Mouse (Mus musculus): Measurements from ENCODE around the gene Usp48. TPM values are rescaled to one million over a fixed set of nuclear protein-coding genes. Genes with fewer than 3 reads are reported as not detected.

The Usp48 gene
- total and polyA plus RNA-seq, 3 experiments = 28.5 to 77.8 (median 36.6) TPM

DNA sequence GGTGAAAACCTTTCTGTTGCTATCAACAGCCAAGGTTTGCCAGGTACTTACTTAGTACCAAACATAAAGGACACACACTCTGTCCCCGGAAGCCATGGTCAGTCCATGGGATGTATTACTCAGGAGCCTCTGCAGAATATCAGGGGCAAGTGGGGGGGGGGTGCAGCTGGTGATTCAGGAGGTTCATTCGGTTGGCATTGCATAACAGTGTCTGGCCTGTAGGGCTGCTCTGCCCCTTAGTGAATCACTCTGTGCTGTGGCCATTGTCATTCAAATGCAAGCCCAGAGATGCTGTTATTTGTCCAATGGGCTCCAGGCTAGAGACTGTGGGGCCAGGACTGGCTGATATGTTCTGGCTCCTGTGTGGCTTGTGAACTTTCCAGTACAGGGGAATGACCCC lies 111.0 kb downstream of the Usp48 start:
- DNase-seq (ENCODE audit: extremely low read depth) = no peak
- in situ Hi-C loops (cut with MboI; ENCODE audit: low pct_ligation_motif_present, low pct_unique_long_range_greater_than_20kb, low sequenced_read_pairs) = no loop called here

DNA sequence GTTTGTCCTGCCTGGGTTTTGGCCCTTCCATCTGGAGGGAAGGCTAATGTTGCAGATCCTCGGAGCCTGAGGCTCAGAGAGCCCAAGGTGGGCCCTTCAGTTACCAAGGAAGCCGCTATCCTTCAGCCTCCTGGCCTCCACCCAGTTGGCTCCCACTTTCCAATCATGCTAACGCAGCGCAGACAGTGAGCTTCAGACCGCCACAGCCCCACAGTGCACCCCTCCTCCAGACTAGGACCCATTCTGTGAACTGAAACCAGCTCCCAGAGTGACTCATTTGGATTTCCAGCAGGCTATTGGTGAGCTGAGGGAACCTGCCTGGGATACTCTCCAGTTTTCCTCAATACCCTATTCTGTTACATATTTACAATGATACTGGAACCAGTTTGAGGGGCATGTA lies 111.8 kb downstream of the Usp48 start:
- no peak overlapping the region for H3K4me3 ChIP-seq (replicated peaks in 1 of 3; ENCODE audit: low read depth in 2 of 3, low read length in 2 of 3, poor library complexity in 1 of 3)
- dilution Hi-C loops (cut with MboI; ENCODE audit: extremely low pct_ligation_motif_present, extremely low pct_unique_long_range_greater_than_20kb, low sequenced_read_pairs) = no loop called here
- TF ChIP-seq JUN (IDR thresholded peaks at IDR 0.05; ENCODE audit: insufficient read depth, low read depth, low read length) (no peak), RCOR1 (conservative IDR thresholded peaks at IDR 0.05; ENCODE audit: low read depth, low read length) (no peak), ETS1 (conservative IDR thresholded peaks at IDR 0.05; ENCODE audit: low read depth, low read length) (no peak), POLR2A (IDR thresholded peaks at IDR 0.05; ENCODE audit: low read depth, low read length) (no peak), NRF1 (IDR thresholded peaks at IDR 0.05; ENCODE audit: low read depth, low read length) (no peak), SIN3A (IDR thresholded peaks at IDR 0.05; ENCODE audit: low read length) (no peak), USF2 (conservative IDR thresholded peaks at IDR 0.05; ENCODE audit: low read depth, low read length) (no peak), ZNF384 (IDR thresholded peaks at IDR 0.05; ENCODE audit: low read depth, low read length) (no peak), KAT2A (IDR thresholded peaks at IDR 0.05; ENCODE audit: insufficient replicate concordance, low read length) (no peak)
- H3K27me3 ChIP-seq (replicated peaks) = peaks cover 91% of the 10 kb centered on the region
- DNase-seq (ENCODE audit: extremely low read depth) = no peak
- H3K27ac ChIP-seq (ENCODE audit: insufficient read depth, low read depth) = no peak overlapping the region
- peaks cover 5% of the 10 kb centered on the region in 2 experiments; a peak in 3 of 4 replicates for H3K4me1 ChIP-seq (ENCODE audit: control insufficient read depth in 1 of 2, insufficient read depth in 2 of 2)
- H3K79me2 ChIP-seq (replicated peaks; ENCODE audit: control insufficient read depth, extremely low read depth, insufficient read depth, poor library complexity, severe bottlenecking) = no peaks in the 10 kb centered on the region
- H3K36me3 ChIP-seq (replicated peaks in 1 of 2; ENCODE audit: control insufficient read depth in 1 of 2, insufficient read depth in 1 of 2, low read length in 1 of 2) = no peaks in the 10 kb centered on the region
- in situ Hi-C loops (cut with MboI; ENCODE audit: low pct_ligation_motif_present, low pct_unique_long_range_greater_than_20kb, low sequenced_read_pairs) = no loop called here
- no peak overlapping the region for H3K4me2 ChIP-seq (ENCODE audit: insufficient read depth, low read depth, poor library complexity, severe bottlenecking)
- no peak overlapping the region for H3K9ac ChIP-seq (ENCODE audit: insufficient read depth, low read depth)
- H3K9me3 ChIP-seq (replicated peaks; ENCODE audit: low read length) = no peaks in the 10 kb centered on the region

More for the DNA sequence above, 111.0 kb downstream of the Usp48 start:
- TF ChIP-seq ZMIZ1 (IDR thresholded peaks at IDR 0.05; ENCODE audit: low read depth, low read length) (no peak), GABPA (IDR thresholded peaks at IDR 0.05; ENCODE audit: insufficient replicate concordance, low read depth, low read length) (no peak)
- Histone ChIP-seq H3K4me2 (ENCODE audit: insufficient read depth, low read depth, poor library complexity, severe bottlenecking) (no peak overlapping the region), H3K9ac (ENCODE audit: insufficient read depth, low read depth) (no peak overlapping the region), H3K79me2 (replicated peaks; ENCODE audit: control insufficient read depth, extremely low read depth, insufficient read depth, poor library complexity, severe bottlenecking) (no peaks in the 10 kb centered on the region), H3K4me1 (ENCODE audit: control insufficient read depth in 1 of 2, insufficient read depth in 2 of 2) (peaks cover 5% of the 10 kb centered on the region in 2 experiments; a peak in 3 of 4 replicates), H3K9me3 (replicated peaks; ENCODE audit: low read length) (no peaks in the 10 kb centered on the region), H3K27ac (ENCODE audit: insufficient read depth, low read depth) (no peak overlapping the region), H3K4me3 (replicated peaks in 1 of 3; ENCODE audit: low read depth in 2 of 3, low read length in 2 of 3, poor library complexity in 1 of 3) (no peak overlapping the region), H3K36me3 (replicated peaks in 1 of 2; ENCODE audit: control insufficient read depth in 1 of 2, insufficient read depth in 1 of 2, low read length in 1 of 2) (no peaks in the 10 kb centered on the region), H3K27me3 (replicated peaks) (peaks cover 92% of the 10 kb centered on the region)
- dilution Hi-C loops (cut with MboI; ENCODE audit: extremely low pct_ligation_motif_present, extremely low pct_unique_long_range_greater_than_20kb, low sequenced_read_pairs) = no loop called here

DNA sequence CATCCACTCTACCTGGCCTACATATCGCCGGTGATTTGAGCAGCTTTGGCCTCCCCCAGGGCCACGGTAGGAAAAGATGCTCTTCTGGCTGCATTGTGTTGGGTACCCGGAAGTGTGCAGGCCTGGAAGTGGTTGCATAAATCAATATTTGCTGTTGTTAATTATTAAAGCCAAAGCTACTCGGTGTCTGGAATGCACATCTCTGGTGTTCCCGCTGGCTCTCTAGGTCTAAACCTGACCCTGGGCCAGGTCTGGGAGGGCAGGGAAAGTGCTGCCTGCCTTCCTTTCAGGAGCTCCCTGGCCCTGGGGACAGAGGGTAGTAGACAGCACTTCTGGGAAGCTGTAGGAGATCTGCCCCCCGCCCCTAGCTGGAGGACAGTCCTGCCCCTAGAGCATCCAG lies 113.0 kb downstream of the Usp48 start:
- Histone ChIP-seq H3K36me3 (replicated peaks in 1 of 2; ENCODE audit: control insufficient read depth in 1 of 2, insufficient read depth in 1 of 2, low read length in 1 of 2) (no peaks in the 10 kb centered on the region), H3K4me1 (ENCODE audit: control insufficient read depth in 1 of 2, insufficient read depth in 2 of 2) (peaks cover 5% of the 10 kb centered on the region in 2 experiments; a peak in 3 of 4 replicates), H3K27me3 (replicated peaks) (peaks cover 89% of the 10 kb centered on the region), H3K4me3 (replicated peaks in 1 of 3; ENCODE audit: low read depth in 2 of 3, low read length in 2 of 3, poor library complexity in 1 of 3) (no peak overlapping the region), H3K79me2 (replicated peaks; ENCODE audit: control insufficient read depth, extremely low read depth, insufficient read depth, poor library complexity, severe bottlenecking) (no peaks in the 10 kb centered on the region), H3K4me2 (ENCODE audit: insufficient read depth, low read depth, poor library complexity, severe bottlenecking) (no peak overlapping the region), H3K27ac (ENCODE audit: insufficient read depth, low read depth) (no peak overlapping the region), H3K9ac (ENCODE audit: insufficient read depth, low read depth) (no peak overlapping the region), H3K9me3 (replicated peaks; ENCODE audit: low read length) (no peaks in the 10 kb centered on the region)
- dilution Hi-C loops (cut with MboI; ENCODE audit: extremely low pct_ligation_motif_present, extremely low pct_unique_long_range_greater_than_20kb, low sequenced_read_pairs) = no loop called here
- in situ Hi-C loops (cut with MboI; ENCODE audit: low pct_ligation_motif_present, low pct_unique_long_range_greater_than_20kb, low sequenced_read_pairs) = no loop called here
- no peak for TF ChIP-seq ZMIZ1 (IDR thresholded peaks at IDR 0.05; ENCODE audit: low read depth, low read length)
- no peak for DNase-seq (ENCODE audit: extremely low read depth)
